Mouse (Mus musculus) cerebellum, adult 18-20 months (tissue): ENCODE results near the gene Papln.

Experiments
- DNase-seq, 2 experiments: peaks; one replicate each; pipeline ENCODE4 v3.0.0; 2021

Gene Papln

GRCm38 (mm10) chr12:83763311-83764043, at the start of gene Papln:
Papln (plus strand) TSS chr12:83763634.
- peak in 1 of 2 experiments; percentile 35 for DNase-seq

GRCm38 (mm10) chr12:83713749-83714148, 49.7 kb upstream of the Papln start:
- peak; percentile 57 to 62 for DNase-seq

- DNase-seq = no peak
Measured at GRCm38 (mm10) chr12:83716416-83717184, 46.8 kb upstream of the Papln start.

GRCm38 (mm10) chr12:83719431-83719830, 44.0 kb upstream of the Papln start:
- DNase-seq = no peak

- no peak for DNase-seq
Measured at GRCm38 (mm10) chr12:83721281-83721680, 42.2 kb upstream of the Papln start.

- no peak for DNase-seq
Measured at GRCm38 (mm10) chr12:83723037-83723436, 40.4 kb upstream of the Papln start.

GRCm38 (mm10) chr12:83726510-83727308, 36.7 kb upstream of the Papln start:
- DNase-seq = no peak

GRCm38 (mm10) chr12:83732225-83732624, 31.2 kb upstream of the Papln start:
- DNase-seq = no peak

- DNase-seq = no peak
Measured at GRCm38 (mm10) chr12:83734047-83734446, 29.4 kb upstream of the Papln start.

GRCm38 (mm10) chr12:83736236-83736635, 27.2 kb upstream of the Papln start:
- no peak for DNase-seq

- no peak for DNase-seq
Measured at GRCm38 (mm10) chr12:83738651-83739050, 24.8 kb upstream of the Papln start.

GRCm38 (mm10) chr12:83741722-83742121, 21.7 kb upstream of the Papln start:
- no peak for DNase-seq

GRCm38 (mm10) chr12:83742834-83743233, 20.6 kb upstream of the Papln start:
- peak; percentile 28 to 32 for DNase-seq

- no peak for DNase-seq
Measured at GRCm38 (mm10) chr12:83743712-83744111, 19.7 kb upstream of the Papln start.

- no peak for DNase-seq
Measured at GRCm38 (mm10) chr12:83749186-83749585, 14.2 kb upstream of the Papln start.

GRCm38 (mm10) chr12:83752495-83752894, 10.9 kb upstream of the Papln start:
- no peak for DNase-seq

GRCm38 (mm10) chr12:83758735-83759134, 4.7 kb upstream of the Papln start:
- no peak for DNase-seq

GRCm38 (mm10) chr12:83760201-83760600, 3.2 kb upstream of the Papln start:
- no peak for DNase-seq

- DNase-seq = no peak
Measured at GRCm38 (mm10) chr12:83762706-83763105, 728 bp upstream of the Papln start.

- DNase-seq = no peak
Measured at GRCm38 (mm10) chr12:83764044-83764365, 571 bp downstream of the Papln start.

GRCm38 (mm10) chr12:83764519-83764918, 1.1 kb downstream of the Papln start:
- DNase-seq = no peak

- DNase-seq = no peak
Measured at GRCm38 (mm10) chr12:83765965-83766603, 2.6 kb downstream of the Papln start.

- DNase-seq = no peak
Measured at GRCm38 (mm10) chr12:83767833-83768232, 4.4 kb downstream of the Papln start.
